Mouse (Mus musculus) spleen, postnatal 36 days (tissue): ENCODE data around the gene Dydc2.

Source experiments
- DNase-seq, 2 experiments: peaks; one replicate each; pipeline ENCODE4 v3.0.0; 2022; ENCODE audit warnings: low spot score in 2 of 2, mixed read lengths in 1 of 2

Dydc2 gene

DNA sequence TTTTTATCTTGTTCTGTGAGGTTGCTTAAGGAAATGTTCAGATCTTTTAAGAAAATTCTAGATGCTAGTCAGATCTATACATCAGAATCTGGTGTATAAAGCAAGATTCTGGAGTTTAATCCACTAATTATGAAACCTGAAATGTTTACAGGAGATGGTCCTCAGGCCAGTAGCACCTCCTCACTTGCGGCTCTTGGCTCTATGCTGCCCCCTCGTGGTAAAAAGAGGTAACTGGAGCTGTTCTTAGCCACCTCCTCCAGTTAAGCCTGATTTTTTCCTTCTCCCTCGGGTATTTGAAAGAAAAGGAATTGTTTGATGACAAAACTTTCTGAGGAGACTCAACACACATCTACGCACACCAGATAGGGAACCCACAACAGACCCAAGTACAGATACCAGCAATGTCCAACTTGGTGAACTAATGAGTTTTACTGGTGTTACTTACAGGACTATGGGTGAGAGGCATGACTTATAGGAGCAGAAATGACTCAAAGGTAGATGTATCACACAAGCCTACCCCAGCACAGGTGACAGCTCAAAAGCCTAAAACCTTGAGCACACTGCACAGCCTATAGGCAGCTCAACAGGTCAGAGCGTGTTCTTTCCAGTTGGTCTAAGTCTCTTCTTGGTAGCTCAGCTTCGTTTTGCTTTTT lies 33.7 kb downstream of the Dydc2 start:
- peak; percentile 41 to 45 for DNase-seq

DNA sequence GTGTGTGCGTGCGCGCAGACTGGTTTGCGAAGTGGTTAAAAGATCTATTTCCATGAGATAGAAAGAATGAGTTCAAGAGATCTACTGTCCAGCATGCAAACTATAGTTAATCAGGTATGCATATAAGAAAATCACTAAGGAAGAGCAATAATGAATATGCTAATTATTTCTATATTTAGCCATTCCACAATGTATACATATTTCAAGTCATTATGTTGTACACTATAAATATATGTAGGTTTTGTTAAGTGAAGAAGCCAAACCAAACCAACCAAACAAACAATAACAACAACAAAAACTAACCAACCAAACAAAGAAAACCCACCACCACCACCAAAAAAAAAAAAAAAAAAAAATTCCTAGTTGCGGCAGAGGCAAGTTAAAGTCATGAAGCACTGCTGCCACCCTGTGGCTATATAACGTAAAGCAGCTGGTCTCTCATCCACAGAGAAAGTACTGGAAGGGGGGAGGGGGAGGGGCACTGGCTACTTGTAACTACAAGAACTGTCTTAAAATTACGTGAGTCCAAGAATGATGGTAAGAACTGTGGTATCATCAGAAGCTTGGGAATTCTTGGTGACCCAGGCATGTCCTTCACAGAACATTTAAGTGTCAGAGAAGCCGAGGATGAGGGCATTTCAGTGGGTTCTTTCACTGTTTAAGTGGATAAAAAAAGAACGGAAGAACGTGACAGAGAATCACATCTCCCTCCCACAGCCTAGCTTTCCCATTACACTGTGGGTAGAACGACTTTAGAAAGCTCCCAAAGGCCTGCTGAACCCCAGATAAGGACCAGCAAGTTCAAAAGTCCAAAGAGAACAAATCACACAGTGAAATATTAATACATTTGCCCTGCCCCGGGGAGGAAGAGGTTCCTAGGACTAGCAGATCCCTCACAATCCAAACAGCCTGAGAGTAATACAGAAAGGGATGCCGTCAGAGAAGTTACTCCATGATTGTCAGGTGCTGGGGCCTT lies 35.6 kb downstream of the Dydc2 start:
- peak; percentile 56 to 67 for DNase-seq

DNA sequence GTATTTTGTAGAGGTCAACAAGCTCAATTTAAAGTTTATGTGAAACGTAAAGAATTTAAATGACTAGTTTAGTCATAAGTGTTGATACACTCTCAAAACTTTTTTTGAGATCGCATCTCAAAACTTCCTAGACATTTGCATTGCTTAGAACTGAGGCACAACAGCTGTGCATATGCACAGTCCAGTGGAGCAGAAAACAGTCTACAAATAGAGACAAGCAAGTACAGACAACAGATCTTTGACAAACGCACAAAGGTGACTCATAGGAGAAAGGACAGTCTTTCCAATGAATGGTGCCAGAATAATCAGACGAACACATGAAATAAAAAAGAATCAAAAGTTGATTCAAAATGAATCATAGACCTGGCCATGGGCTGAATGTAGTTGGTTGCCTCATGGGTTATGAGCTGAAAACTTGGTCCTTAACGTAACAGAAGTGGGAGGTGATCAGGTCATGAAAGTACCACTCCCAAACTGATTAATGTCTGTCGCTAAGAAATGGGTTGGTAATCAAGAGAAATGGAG lies 38.0 kb downstream of the Dydc2 start:
- no peak for DNase-seq

DNA sequence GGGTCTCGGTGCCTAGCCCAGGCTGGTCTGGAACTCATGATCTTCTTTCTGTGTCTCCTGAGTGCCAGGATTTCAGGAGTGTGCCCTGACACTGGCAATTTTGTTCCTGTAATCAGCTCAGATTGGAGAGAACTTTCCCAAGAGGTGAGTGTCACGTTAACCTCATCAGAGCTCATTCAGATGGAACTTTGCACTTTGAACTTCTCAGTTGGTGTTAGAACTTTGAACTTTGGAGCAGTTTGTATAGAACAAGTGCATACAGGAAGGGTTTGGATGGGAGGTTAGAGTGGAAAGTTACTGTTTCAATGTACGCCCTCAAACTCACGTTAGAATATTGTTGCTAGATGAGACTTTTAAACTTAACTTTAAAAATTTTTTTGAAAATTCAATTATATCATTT lies 39.7 kb downstream of the Dydc2 start:
- no peak for DNase-seq

DNA sequence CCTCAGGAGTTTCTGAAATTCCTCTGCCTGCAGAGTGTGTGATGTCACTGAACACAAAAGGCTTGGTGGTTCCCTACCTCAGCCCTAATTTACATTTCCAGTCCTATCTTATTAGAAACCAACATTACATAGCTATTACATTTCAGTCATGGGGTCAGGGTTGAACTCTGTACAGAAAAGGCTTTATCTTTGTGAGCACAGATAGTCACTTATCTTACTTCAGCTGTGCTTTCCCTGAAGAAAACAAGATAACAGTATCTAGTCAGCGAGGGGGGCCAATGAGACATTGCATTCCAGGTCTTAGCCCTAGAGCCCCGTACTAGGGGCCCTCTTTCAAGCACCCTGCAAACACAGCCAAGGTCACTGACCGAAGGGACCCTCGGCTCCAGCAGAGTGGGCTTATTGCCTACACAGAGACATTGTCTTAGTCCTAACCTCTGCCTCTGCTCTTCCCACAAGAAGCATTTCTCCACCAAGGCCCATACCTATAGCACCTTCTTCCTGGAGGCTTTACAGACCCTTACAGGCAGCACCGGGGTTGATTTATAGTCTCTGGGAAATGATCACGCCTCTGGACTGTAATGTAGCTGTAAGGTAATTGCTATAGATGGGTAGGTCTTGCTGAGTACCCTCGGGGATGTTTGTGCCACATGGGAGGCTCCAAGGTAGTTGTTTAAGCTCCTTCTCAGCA lies 43.3 kb downstream of the Dydc2 start:
- no peak for DNase-seq

DNA sequence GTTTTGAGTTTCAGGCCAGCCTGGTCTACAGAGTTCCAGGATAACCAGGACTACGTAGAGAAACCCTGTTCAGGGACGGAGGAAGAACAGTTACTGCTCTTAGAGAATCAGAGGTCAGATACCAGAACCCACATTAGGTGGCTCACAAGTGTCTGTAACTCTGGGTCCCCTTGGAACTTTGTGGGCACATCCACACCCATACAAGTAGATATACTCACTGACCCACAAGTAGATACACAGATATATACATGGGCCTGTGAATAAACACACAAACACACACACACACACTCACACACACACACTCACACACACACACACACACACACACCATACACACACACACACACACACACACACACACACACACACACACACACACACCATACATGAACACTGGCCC lies 43.9 kb downstream of the Dydc2 start:
- DNase-seq = no peak

DNA sequence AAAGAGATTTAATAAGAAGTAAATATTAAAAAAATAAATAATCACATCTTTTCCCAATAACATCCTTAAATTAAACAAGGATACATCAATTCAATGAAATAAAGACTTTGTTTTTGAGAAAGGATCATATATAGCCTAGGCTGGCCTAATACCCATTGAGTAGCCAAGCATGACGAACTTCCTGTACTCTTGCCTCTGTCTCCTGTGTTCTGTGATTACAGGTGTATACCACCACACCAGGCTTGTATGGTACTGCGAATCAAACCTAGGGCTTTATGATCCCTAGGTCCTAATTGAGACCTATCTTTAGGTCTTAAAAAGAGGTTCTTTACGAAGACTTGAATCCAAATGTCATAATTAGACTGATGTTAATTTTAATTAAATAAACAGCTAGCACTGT lies 47.8 kb downstream of the Dydc2 start:
- DNase-seq = peak in 1 of 2 experiments; percentile 30

DNA sequence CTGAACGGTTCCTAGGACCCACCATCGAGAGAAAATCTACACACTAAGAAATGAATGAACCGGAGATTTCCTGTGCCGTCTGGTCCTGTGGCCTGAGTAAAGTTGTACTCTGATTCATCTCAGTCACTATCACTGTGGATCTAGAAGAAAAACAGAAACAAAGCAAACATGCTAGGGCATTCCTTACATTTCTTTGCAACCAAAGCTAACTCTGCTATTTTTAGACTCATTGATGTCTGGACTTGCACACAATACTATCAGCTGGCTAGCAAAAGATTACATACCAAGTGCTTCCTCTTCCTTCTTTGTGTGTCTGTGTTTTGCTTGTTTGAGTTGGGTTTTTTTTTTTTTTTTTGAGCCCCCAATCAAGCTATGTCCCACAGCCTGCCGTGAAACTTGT lies 51.5 kb downstream of the Dydc2 start:
- DNase-seq = no peak

DNA sequence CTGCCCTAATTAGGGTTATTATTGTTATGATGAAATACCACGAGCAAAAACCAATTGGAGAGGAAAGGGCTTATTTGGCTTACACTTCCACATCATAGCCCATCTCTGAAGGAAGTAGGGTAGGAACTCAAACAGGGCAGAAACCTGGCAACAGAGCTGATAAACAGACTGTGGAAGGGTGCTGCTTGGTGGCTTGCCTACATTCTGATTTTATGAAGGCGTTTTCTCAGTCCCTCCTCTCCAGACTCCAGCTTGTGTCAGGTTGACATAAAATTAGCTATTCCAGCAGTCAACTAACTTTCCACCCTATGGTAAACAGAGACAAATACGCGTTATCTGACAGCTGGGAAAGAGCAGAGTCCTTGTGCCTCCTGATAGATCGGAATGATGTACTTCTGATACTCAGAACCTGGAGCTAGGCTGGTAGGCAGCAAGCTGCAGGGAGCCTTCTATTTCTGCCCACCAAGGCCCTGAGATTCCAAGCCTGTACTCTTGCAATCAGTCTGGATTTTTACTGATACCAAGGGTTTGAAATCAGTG lies 54.2 kb downstream of the Dydc2 start:
- no peak for DNase-seq

DNA sequence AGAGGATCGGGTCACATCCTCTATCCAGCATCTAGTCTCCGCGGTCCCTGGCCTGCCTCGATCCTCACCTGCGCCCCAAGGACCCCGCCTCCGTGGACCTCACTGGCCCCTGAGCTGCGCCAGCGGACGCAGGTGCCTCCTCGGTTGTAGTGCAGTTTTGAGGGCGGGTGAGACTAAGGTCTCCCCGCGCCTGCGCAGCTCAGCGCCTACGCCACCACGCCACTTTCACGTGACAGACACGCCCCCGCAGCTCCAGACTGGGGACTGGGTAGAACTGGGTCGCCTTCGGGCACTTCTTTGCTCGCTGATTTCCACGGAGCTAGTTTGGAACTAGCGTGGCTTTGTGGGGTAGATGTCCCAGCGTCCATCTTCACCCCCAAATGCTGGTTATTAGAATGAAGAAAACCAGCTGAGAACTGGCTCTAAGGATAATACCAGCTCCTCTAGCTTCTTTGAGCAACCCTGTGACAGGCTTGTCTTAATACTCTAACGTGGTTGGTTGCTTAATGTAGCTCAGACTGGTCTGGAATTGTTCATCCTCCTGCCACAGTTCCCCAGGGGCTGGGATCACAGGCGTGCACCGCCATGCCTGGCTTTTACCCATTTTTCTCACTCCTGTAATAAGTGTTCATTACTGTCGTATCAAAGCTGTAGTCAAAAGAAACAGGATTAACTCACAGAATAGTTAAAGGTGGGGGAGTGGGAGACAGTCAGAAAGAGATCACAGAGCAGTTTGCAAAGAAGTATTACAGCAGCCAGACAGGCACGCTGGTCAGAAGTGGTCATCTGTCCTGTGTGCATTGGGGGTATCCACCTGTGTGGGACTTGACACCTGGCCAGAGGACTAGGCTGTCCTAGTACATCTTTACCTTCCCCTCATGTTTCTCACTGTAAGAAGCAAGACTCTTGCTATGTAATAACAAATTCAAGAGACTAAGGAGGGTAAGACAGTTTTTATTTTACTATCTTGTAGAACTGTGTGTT lies 55.1 kb downstream of the Dydc2 start, which contains the start of gene Fam213a:
Fam213a (minus strand) TSS at position 159 of the 984 bp plus-strand sequence.
- DNase-seq = peak; percentile 90 to 91

DNA sequence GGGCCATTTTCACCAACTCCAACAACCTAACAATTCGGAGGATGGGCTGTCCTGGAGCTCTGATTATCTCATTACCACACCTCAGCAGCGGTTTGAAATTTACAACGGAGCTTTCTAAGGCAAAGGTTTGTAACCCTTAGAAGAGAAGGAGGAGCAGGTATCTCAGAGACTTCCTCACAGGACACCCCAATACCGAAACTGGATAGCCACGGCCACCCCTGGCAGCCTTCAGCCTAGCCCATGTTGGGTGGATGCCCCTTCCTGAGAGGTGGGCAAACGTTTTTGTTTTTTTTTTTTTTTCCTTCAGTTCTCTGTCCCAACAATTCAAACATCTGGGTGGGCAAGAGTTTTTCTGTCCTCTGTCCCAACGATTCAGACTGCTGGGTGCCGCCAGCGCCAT lies 55.9 kb downstream of the Dydc2 start:
- no peak for DNase-seq

DNA sequence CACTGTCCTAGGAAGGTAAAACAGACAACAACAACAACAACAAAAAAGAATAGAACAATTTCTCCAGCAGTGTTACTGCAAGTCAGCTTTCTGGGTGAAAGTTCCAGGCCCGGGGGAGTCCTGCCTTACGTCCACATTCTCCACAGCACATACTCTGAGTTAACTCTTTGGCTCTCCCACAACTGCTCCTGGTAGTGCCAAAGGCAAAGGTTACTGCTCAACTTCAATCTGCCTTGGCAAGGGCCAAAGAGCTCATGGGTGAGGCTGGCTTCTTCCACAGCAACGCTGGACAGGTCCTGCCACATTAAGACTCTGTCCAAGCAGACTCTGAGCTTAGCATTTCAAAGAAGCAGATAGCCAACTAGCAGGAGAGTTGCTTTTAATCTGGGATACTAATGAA lies 57.1 kb downstream of the Dydc2 start:
- DNase-seq = no peak

DNA sequence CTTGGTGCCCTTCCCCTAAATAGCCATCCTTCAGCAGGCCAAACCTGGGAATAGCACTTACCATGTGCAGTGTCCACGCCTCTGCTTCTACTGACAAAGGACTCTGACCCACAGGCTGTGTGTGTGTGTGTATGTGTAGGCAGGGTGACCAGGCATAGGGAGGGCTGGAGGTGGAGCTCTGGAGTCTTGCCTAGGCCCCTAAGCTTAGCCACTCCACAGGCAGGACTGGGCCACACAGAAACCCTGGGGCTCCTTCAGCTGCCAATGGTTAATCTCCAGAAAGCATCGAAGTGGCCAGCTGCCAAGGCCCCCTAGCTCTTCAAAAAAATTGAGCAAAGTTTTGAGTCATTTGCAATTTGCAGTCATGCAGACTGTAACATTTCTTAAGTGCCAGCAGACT lies 60.9 kb downstream of the Dydc2 start:
- DNase-seq = no peak

DNA sequence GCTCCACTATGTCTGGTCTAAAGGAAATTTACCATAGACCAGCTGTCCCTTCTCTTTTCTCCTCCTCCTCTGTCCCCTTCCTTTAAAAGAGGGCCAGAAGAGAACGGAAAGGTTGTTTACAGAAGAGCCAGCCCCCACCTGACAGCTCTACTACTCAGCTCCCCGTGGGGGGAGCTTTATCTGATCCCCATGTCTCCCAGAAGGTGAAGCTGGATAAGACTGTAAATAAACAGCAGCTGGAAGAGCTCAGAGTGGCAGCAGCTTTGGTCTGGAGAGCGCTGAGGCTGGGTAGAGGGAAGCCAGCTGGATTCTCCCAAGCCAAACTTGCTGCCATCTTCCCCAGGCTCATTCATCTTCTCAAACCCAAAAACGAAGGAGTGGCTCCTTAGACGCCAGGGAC lies 61.4 kb downstream of the Dydc2 start:
- DNase-seq = peak in 1 of 2 experiments; percentile 51

DNA sequence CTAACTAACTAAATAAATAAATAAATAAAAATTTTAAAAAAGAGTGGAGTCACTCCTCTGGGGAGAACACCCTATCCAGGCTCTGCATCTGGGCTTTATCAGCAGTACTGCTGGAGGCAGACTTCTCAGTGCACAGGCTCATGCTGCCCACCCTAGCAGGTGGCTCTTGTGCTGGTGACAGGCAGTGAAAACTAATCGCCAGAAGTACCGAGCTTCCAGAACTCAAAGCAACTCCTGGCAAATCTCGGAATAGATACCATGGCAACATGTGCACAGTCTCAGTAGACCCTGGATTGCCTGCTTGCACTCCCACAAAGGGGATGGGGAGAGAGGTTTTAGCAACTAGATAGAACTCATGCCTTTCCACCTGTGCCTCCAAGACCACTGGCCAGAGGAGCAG lies 62.1 kb downstream of the Dydc2 start:
- DNase-seq = peak; percentile 46 to 62

DNA sequence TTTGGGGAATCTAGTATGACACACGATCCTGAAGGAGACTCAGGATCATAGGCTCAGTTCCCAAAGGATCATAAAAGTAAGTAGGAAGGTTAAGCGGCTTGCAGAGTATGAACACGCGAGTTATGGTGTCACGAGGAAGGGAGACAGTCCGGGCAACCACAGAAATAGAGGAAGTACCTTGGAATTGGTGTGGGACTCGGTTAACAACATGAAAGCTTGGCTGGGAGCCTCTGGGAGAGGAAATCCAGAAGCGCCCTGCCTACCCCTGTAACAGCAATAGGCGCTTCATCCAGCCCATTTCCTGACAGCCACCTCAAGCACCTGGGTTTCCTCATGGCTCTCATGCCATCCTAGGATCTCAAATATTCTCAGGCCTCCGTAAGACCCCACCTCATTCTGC lies 62.7 kb downstream of the Dydc2 start:
- DNase-seq = no peak

DNA sequence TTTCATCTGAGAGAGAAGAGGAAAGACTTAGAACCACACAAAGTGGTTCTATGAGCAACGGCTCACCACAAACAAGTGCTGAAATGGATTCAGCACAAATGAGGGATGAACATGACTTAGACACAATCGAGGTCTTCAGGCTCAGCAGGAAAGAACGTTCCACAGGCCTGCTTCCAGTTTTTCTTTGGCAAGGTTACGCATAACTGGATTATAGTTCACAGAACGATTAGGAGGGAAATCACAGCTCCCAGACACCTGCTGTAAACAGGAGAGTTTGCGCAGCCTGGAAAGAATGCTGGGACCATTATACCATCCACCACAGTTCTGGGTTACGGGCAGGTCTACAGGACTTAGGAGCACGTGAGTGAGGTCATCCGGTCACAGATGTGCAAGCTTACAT lies 63.3 kb downstream of the Dydc2 start:
- no peak for DNase-seq

DNA sequence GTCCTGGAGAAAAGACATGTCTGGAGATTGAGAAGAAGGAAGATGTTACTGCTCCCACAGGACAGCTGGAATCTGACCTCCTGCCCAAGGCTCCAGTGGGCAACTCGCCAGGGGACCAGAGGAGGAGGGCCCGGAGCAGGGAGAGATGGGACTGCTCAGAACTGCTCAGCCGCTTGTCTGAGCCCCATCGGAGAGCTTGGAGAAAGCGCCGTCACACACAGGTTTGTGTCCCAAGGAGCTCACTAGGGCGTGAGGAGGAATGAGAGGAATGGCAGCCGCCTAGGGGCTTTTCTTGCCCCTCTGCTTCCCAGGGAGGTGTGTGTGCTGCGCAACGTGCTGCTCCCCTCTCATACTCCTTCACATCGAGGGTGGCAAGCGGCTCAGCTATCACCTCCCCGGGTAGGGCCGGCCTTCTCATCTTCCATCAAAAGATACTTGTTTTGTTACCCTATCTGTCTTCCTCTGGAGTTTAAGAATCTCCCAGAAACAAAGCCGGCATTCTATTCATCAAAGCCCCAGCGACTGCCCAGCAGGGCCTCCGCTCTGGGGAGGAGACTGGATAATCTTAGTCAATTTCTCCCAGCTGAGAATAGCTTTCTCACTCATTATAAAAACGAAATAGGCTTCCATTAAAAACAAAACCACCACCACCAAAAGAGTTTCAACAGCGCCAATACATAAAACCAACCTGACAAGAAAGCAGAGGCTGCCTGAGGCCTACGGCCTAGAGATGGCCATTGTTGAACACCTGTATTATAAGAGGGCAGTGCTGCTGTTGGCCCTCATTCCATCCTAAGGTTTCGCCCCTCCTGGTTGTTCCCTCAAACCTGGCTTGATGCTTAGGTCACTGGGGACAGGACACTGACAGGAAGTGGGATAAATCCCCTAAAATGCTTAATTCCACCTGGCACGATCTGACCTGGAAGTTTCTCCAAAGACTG lies 64.5 kb downstream of the Dydc2 start:
- no peak for DNase-seq

DNA sequence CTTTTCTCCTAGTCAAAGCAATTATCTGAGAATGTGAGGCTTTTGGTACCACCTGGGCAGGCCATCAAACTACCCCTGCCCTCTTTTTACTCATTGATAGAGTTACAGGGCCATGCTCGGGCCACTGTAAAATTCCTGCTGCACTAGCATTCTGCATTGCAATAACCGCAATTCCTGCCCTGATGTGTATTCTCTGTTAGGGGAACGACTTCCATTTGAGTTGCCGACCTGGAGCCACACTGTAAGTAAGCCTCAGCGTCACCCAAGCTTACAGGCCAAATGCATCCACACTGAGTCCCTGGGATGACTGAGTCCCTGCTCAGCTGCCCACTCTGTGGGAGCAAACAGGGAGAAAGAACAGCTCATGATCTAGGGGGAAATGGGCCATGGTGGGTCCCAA lies 67.4 kb downstream of the Dydc2 start:
- no peak for DNase-seq

DNA sequence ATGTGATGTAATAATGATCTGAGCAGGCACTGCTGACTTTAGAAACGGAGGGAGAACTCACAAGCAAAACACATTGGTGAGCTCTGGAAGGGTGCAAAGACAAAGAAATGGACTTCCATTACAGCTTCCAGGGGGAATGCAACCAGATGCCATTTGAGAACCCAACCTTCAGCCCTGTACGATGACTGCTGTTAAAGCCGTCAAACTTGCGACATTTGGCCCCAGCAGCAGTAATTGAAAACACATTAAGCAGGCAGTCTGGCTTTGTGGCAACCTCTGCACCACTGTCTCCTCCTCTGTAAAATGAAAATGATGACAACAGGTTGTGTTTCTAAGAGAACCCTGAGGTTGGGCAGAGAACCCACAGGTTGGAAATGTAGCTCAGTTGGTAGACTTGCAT lies 68.2 kb downstream of the Dydc2 start:
- no peak for DNase-seq
